In genomic region chr7:30887568-30888188, GRCm38 (mm10) we compare ENCODE assay signal across 23 mouse cellular contexts. TPM values are rescaled to one million over a fixed set of nuclear protein-coding genes. Genes with fewer than 3 reads are reported as not detected.
DNase-seq lines count a peak whose midpoint lies in the region; ATAC-seq lines count a peak whose summit lies in the region.
"Had no signal": no experiment of that assay in that cellular context is flagged by ENCODE, and none has a peak within 500 bp of the region (broad histone marks: within the 10 kb centered on the region; RNA-seq: fewer than 3 reads in every experiment).

No protein-coding gene starts in this region.

- peak; percentile 84 for ATAC-seq in granulocyte monocyte progenitor cell, adult 5-6 weeks (replicated peaks; ENCODE audit: poor library complexity, severe bottlenecking)
- ATAC-seq: midbrain, embryonic 13.5 days had no signal

- DNase-seq in cerebellum, postnatal 10 days, result peak; percentile 36 to 45
- no peak for DNase-seq in cerebellum, adult 9-11 months
- peak; percentile 93 for DNase-seq in A20 (ENCODE audit: low read depth, low spot score)
- peak; percentile 20 for DNase-seq in skeletal muscle tissue, adult 2 months (ENCODE audit: low read depth, low spot score)
- no peak for DNase-seq in frontal cortex, adult 2 months (ENCODE audit: extremely low spot score in 1 of 2, low spot score in 1 of 2)
- DNase-seq in testis, postnatal 14 days (ENCODE audit: low spot score), result no peak
- no peak for DNase-seq in urinary bladder, postnatal 25 days (ENCODE audit: low spot score)
- DNase-seq: cerebellum, adult 9-10 months; gastrocnemius, postnatal 25 days; kidney, adult 8-10 months; lung, postnatal 10 days; retina, postnatal 1 day; thymus, postnatal 36 days had no signal

RNA-seq across cellular contexts. Expression of gene Cd22, which starts 7.5 kb away (rescaled TPM):
- not detected in 2 replicates for total RNA-seq in granulocyte monocyte progenitor cell, adult 5-6 weeks (2014; fragmentation: Nextera tagmentation)
- total RNA-seq in granulocyte monocyte progenitor cell, adult 5-6 weeks (2017), result not detected in 2 replicates
- polyA plus RNA-seq in frontal cortex, adult 2 months (2012; rRNA removed), result 0.66 and 0.78 TPM in 2 replicates
- total RNA-seq: left cerebral cortex, postnatal 14 days had no signal
- polyA plus RNA-seq: heart, embryonic 14.5 days; hindbrain, embryonic 13.5 days; midbrain, embryonic 13.5 days; neural tube, embryonic 12.5 days had no signal

RNA-seq across cellular contexts. Expression of gene Ffar1, which starts 26.3 kb away (rescaled TPM):
- not detected in 2 replicates for total RNA-seq in granulocyte monocyte progenitor cell, adult 5-6 weeks (2014; fragmentation: Nextera tagmentation)
- total RNA-seq in granulocyte monocyte progenitor cell, adult 5-6 weeks (2017), result not detected in 2 replicates
- not detected in 2 replicates for polyA plus RNA-seq in frontal cortex, adult 2 months (2012; rRNA removed)
- total RNA-seq: gastrocnemius, postnatal 25 days; left cerebral cortex, postnatal 14 days; liver, adult 2 months had no signal
- polyA plus RNA-seq: brain, embryonic 14.5 days; embryonic facial prominence, embryonic 10.5 days; heart, embryonic 14.5 days; hindbrain, embryonic 13.5 days; midbrain, embryonic 13.5 days; neural tube, embryonic 12.5 days; stomach, embryonic 14.5 days had no signal

RNA-seq across cellular contexts. Expression of gene Mag, which starts 27.0 kb away (rescaled TPM):
- total RNA-seq in granulocyte monocyte progenitor cell, adult 5-6 weeks (2014; fragmentation: Nextera tagmentation), result 0.81 TPM in 1 of 2 replicates, not detected in the other
- 0.46 TPM in 1 of 2 replicates, not detected in the other for total RNA-seq in granulocyte monocyte progenitor cell, adult 5-6 weeks (2017)
- polyA plus RNA-seq in frontal cortex, adult 2 months (2012; rRNA removed), result 208 and 271 TPM in 2 replicates
- polyA plus RNA-seq: heart, embryonic 14.5 days had no signal

RNA-seq across cellular contexts. Expression of gene Ffar3, which starts 31.7 kb away (rescaled TPM):
- not detected in 2 replicates for total RNA-seq in granulocyte monocyte progenitor cell, adult 5-6 weeks (2014; fragmentation: Nextera tagmentation)
- not detected in 2 replicates for total RNA-seq in granulocyte monocyte progenitor cell, adult 5-6 weeks (2017)
- polyA plus RNA-seq in frontal cortex, adult 2 months (2012; rRNA removed), result not detected in 2 replicates
- total RNA-seq: gastrocnemius, postnatal 25 days; liver, adult 2 months had no signal
- polyA plus RNA-seq: brain, embryonic 14.5 days; embryonic facial prominence, embryonic 10.5 days; heart, embryonic 14.5 days; liver, adult 2 months; midbrain, embryonic 13.5 days; neural tube, embryonic 12.5 days; stomach, embryonic 14.5 days had no signal

RNA-seq across cellular contexts. Expression of gene Hamp2, which starts 36.8 kb away (rescaled TPM):
- not detected in 2 replicates for total RNA-seq in granulocyte monocyte progenitor cell, adult 5-6 weeks (2014; fragmentation: Nextera tagmentation)
- not detected in 2 replicates for total RNA-seq in granulocyte monocyte progenitor cell, adult 5-6 weeks (2017)
- not detected in 2 replicates for polyA plus RNA-seq in frontal cortex, adult 2 months (2012; rRNA removed)
- total RNA-seq: gastrocnemius, postnatal 25 days; left cerebral cortex, postnatal 14 days had no signal
- polyA plus RNA-seq: brain, embryonic 14.5 days; embryonic facial prominence, embryonic 10.5 days; heart, embryonic 14.5 days; hindbrain, embryonic 13.5 days; midbrain, embryonic 13.5 days; neural tube, embryonic 12.5 days; stomach, embryonic 14.5 days had no signal

Comparison
In these comparisons a context has a peak if more than half of its experiments do, and no peak if none do; other contexts are left out.
1. DNase-seq: peak in cerebellum, postnatal 10 days (2 of 2), A20 (single experiment) and skeletal muscle tissue, adult 2 months (single experiment); none in cerebellum, adult 9-11 months (single experiment), frontal cortex, adult 2 months (0 of 2), testis, postnatal 14 days (single experiment) and urinary bladder, postnatal 25 days (single experiment).